Mouse (Mus musculus): ENCODE measurements at regions not wholly inside any gene's neighbourhood (a gene's known extent, or its start where the extent isn't known, plus 50 kb on each side); places are given as distances from the start of the nearest gene placed in this dataset.

DNA sequence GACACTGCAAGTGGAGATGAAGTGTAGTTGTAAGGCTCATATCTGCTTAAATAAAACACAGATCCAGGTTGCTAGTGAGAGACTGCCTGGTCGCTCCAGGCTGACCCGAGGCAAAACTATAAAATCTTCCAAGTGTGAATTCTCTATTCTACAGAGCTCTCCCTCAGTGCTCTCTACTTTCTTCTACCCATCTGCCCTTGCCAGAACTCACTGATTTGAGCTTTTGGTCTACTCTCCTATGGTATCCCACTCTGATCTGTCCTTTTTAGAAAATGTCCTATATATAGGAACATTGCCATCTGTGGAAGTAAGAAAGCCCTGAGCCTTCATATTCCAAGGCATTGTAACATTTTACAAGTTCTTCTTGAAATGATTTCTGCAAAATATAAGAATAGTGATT, 518.3 kb downstream of the Galc start:
- no peak for TF ChIP-seq GATA1 (IDR thresholded peaks at IDR 0.05; ENCODE audit: borderline replicate concordance, low read length)
- TF ChIP-seq FLI1 (IDR thresholded peaks at IDR 0.05; ENCODE audit: low read length), result no peak
